Mouse (Mus musculus): ENCODE results near the gene Flii.
A peak's percentile ranks its signal among the peaks of the same experiment; 100 is the strongest.

Flii gene

GRCm38 (mm10) chr11:60726601-60727391 lies at the start of gene Flii:
Flii (minus strand) TSS chr11:60727263.
- DNase-seq (ENCODE audit: low read depth) = peak; percentile 84

- DNase-seq (ENCODE audit: low read depth) = no peak
Measured at GRCm38 (mm10) chr11:60776107-60776828, 49.2 kb upstream of the Flii start.

GRCm38 (mm10) chr11:60775578-60775977 lies 48.5 kb upstream of the Flii start:
- no peak for DNase-seq (ENCODE audit: low read depth)

- DNase-seq (ENCODE audit: low read depth) = no peak
Measured at GRCm38 (mm10) chr11:60774841-60775240, 47.8 kb upstream of the Flii start.

GRCm38 (mm10) chr11:60774158-60774689 lies 47.2 kb upstream of the Flii start:
- DNase-seq (ENCODE audit: low read depth) = no peak

GRCm38 (mm10) chr11:60772161-60772560 lies 45.1 kb upstream of the Flii start:
- DNase-seq (ENCODE audit: low read depth) = no peak

- DNase-seq (ENCODE audit: low read depth) = no peak
Measured at GRCm38 (mm10) chr11:60770776-60771175, 43.7 kb upstream of the Flii start.

GRCm38 (mm10) chr11:60769322-60769721 lies 42.3 kb upstream of the Flii start:
- no peak for DNase-seq (ENCODE audit: low read depth)

GRCm38 (mm10) chr11:60766969-60767368 lies 39.9 kb upstream of the Flii start:
- no peak for DNase-seq (ENCODE audit: low read depth)

- no peak for DNase-seq (ENCODE audit: low read depth)
Measured at GRCm38 (mm10) chr11:60761681-60762080, 34.6 kb upstream of the Flii start.

- no peak for DNase-seq (ENCODE audit: low read depth)
Measured at GRCm38 (mm10) chr11:60755570-60755969, 28.5 kb upstream of the Flii start.

GRCm38 (mm10) chr11:60740321-60740720 lies 13.3 kb upstream of the Flii start:
- no peak for DNase-seq (ENCODE audit: low read depth)

GRCm38 (mm10) chr11:60737450-60737849 lies 10.4 kb upstream of the Flii start:
- no peak for DNase-seq (ENCODE audit: low read depth)

- no peak for DNase-seq (ENCODE audit: low read depth)
Measured at GRCm38 (mm10) chr11:60736491-60736890, 9.4 kb upstream of the Flii start.

GRCm38 (mm10) chr11:60735191-60735590 lies 8.1 kb upstream of the Flii start:
- no peak for DNase-seq (ENCODE audit: low read depth)

- no peak for DNase-seq (ENCODE audit: low read depth)
Measured at GRCm38 (mm10) chr11:60734206-60734605, 7.1 kb upstream of the Flii start.

- no peak for DNase-seq (ENCODE audit: low read depth)
Measured at GRCm38 (mm10) chr11:60731251-60731650, 4.2 kb upstream of the Flii start.

GRCm38 (mm10) chr11:60730169-60730568 lies 3.1 kb upstream of the Flii start:
- DNase-seq (ENCODE audit: low read depth) = no peak

- DNase-seq (ENCODE audit: low read depth) = no peak
Measured at GRCm38 (mm10) chr11:60729217-60729641, 2.2 kb upstream of the Flii start.

- DNase-seq (ENCODE audit: low read depth) = peak; percentile 95
Measured at GRCm38 (mm10) chr11:60728260-60728761, 1.2 kb upstream of the Flii start, which contains the start of gene Mief2. Mief2 (plus strand) TSS chr11:60728398.

- no peak for DNase-seq (ENCODE audit: low read depth)
Measured at GRCm38 (mm10) chr11:60727392-60728140, 503 bp upstream of the Flii start.

GRCm38 (mm10) chr11:60719263-60719662 lies 7.8 kb downstream of the Flii start:
- no peak for DNase-seq (ENCODE audit: low read depth)

Data from naive thymus-derived CD4-positive, alpha-beta T cell, adult 2 months (primary cell).